Mouse (Mus musculus) hindbrain, embryonic 12.5 days (tissue): ENCODE results near the gene Spag16. TPM values are rescaled to one million over a fixed set of nuclear protein-coding genes. Genes with fewer than 3 reads are reported as not detected.
A peak's percentile ranks its signal among the peaks of the same experiment; 100 is the strongest.

ENCODE experiments used
- ATAC-seq: fragments of 200-750 bp; cut with Nextera tagmentation; 2 replicates; pipeline ENCODE4 v1.8.0; 2017; ENCODE audit warnings: moderate TSS enrichment; ENCODE audit not compliant: low FRiP score
- H3K27ac ChIP-seq: fragments of 300-500 bp; sonication (generic); 2 replicates; pipeline ENCODE4 v1.5.1; 2016; ENCODE audit warnings: mild to moderate bottlenecking
- H3K27me3 ChIP-seq: fragments of 300-500 bp; sonication (generic); 2 replicates; pipeline ENCODE4 v1.6.1; 2016; ENCODE audit warnings: mild to moderate bottlenecking
- H3K36me3 ChIP-seq: fragments of 300-500 bp; sonication (generic); 2 replicates; pipeline ENCODE4 v1.6.1; 2016; ENCODE audit warnings: mild to moderate bottlenecking
- H3K4me1 ChIP-seq: fragments of 300-500 bp; sonication (generic); 2 replicates; pipeline ENCODE4 v1.6.1; 2016
- H3K4me2 ChIP-seq: fragments of 300-500 bp; sonication (generic); replicated peaks from 2 replicates; pipeline ENCODE4 v1.6.1; 2016; ENCODE audit warnings: mild to moderate bottlenecking
- H3K4me3 ChIP-seq: fragments of 300-500 bp; sonication (generic); 2 replicates; pipeline ENCODE4 v1.5.1; 2016; ENCODE audit warnings: mild to moderate bottlenecking
- H3K9ac ChIP-seq: fragments of 300-500 bp; sonication (generic); 2 replicates; pipeline ENCODE4 v1.6.1; 2016; ENCODE audit warnings: mild to moderate bottlenecking, moderate library complexity
- H3K9me3 ChIP-seq: fragments of 300-500 bp; sonication (generic); replicated peaks from 2 replicates; pipeline ENCODE4 v1.6.1; 2016; ENCODE audit warnings: mild to moderate bottlenecking
- WGBS: fragments of 180-500 bp; shearing (Covaris S2); methylation state at CpG from one replicate; pipeline ENCODE4 v1.1.7; 2016; 5-methylcytosine and 5-hydroxymethylcytosine counted together
- polyA plus RNA-seq: library from polyadenylated mRNA; unstranded; fragments of >200 nt; fragmentation: Nextera tagmentation; extraction: Ambion mirVana; gene quantifications from 2 replicates; pipeline ENCODE4 v1.2.1, GENCODE M21; 2016

Gene Spag16
- polyA plus RNA-seq, 1 experiment from 2014 or later: 2.5 TPM

- Histone ChIP-seq H3K4me2 (no peak overlapping the region), H3K27ac (no peak overlapping the region), H3K36me3 (no peaks in the 10 kb centered on the region), H3K9ac (no peak overlapping the region), H3K4me3 (no peak overlapping the region), H3K4me1 (no peaks in the 10 kb centered on the region), H3K27me3 (no peaks in the 10 kb centered on the region), H3K9me3 (no peaks in the 10 kb centered on the region)
- WGBS: 78% methylated on average over 4 of the region's 4 CpGs
- no peak for ATAC-seq
Observed at GRCm38 (mm10) chr1:70320951-70321350, 494.2 kb downstream of the Spag16 start.

- WGBS: 64% methylated on average over 2 of the region's 2 CpGs
- Histone ChIP-seq H3K27ac (no peak overlapping the region), H3K9ac (no peak overlapping the region), H3K36me3 (no peaks in the 10 kb centered on the region), H3K27me3 (no peaks in the 10 kb centered on the region), H3K9me3 (no peaks in the 10 kb centered on the region), H3K4me1 (no peaks in the 10 kb centered on the region), H3K4me3 (no peak overlapping the region), H3K4me2 (no peak overlapping the region)
- ATAC-seq: peak; percentile 58; the same call in 1 of the 2 replicates
Observed at GRCm38 (mm10) chr1:70346179-70346578, 519.4 kb downstream of the Spag16 start.

GRCm38 (mm10) chr1:70351371-70351770 lies 524.6 kb downstream of the Spag16 start:
- no peaks in the 10 kb centered on the region for H3K9me3 ChIP-seq
- H3K4me1 ChIP-seq: no peaks in the 10 kb centered on the region
- no peak overlapping the region for H3K4me2 ChIP-seq
- H3K9ac ChIP-seq: no peak overlapping the region
- H3K27me3 ChIP-seq: no peaks in the 10 kb centered on the region
- WGBS: 83% methylated on average over 3 of the region's 3 CpGs
- no peak for ATAC-seq
- H3K4me3 ChIP-seq: no peak overlapping the region
- no peaks in the 10 kb centered on the region for H3K36me3 ChIP-seq
- H3K27ac ChIP-seq: no peak overlapping the region

GRCm38 (mm10) chr1:70354014-70354413 lies 527.2 kb downstream of the Spag16 start:
- Histone ChIP-seq H3K4me2 (no peak overlapping the region), H3K9ac (no peak overlapping the region), H3K4me1 (no peaks in the 10 kb centered on the region), H3K36me3 (no peaks in the 10 kb centered on the region), H3K9me3 (no peaks in the 10 kb centered on the region), H3K27me3 (no peaks in the 10 kb centered on the region), H3K4me3 (no peak overlapping the region), H3K27ac (no peak overlapping the region)
- ATAC-seq: no peak

- Histone ChIP-seq H3K4me1 (no peaks in the 10 kb centered on the region), H3K4me3 (no peak overlapping the region), H3K4me2 (no peak overlapping the region), H3K27ac (no peak overlapping the region), H3K27me3 (no peaks in the 10 kb centered on the region), H3K9ac (no peak overlapping the region), H3K9me3 (no peaks in the 10 kb centered on the region), H3K36me3 (no peaks in the 10 kb centered on the region)
- no peak for ATAC-seq
- 84% methylated on average over 4 of the region's 4 CpGs for WGBS
Observed at GRCm38 (mm10) chr1:70371721-70372120, 545.0 kb downstream of the Spag16 start.

GRCm38 (mm10) chr1:70380096-70380495 lies 553.3 kb downstream of the Spag16 start:
- no peak for ATAC-seq
- WGBS: 79% methylated on average over 7 of the region's 7 CpGs
- H3K9me3 ChIP-seq: no peaks in the 10 kb centered on the region
- no peak overlapping the region for H3K4me2 ChIP-seq
- no peaks in the 10 kb centered on the region for H3K27me3 ChIP-seq
- H3K36me3 ChIP-seq: no peaks in the 10 kb centered on the region
- no peak overlapping the region for H3K9ac ChIP-seq
- no peaks in the 10 kb centered on the region for H3K4me1 ChIP-seq
- H3K4me3 ChIP-seq: no peak overlapping the region
- H3K27ac ChIP-seq: no peak overlapping the region

- H3K4me1 ChIP-seq: peaks cover 5% of the 10 kb centered on the region; the same call in 1 of the 2 replicates
- no peaks in the 10 kb centered on the region for H3K36me3 ChIP-seq
- H3K27me3 ChIP-seq: no peaks in the 10 kb centered on the region
- no peak overlapping the region for H3K27ac ChIP-seq
- H3K4me3 ChIP-seq: no peak overlapping the region
- H3K9ac ChIP-seq: no peak overlapping the region
- ATAC-seq: peak; percentile 86
- no peaks in the 10 kb centered on the region for H3K9me3 ChIP-seq
- WGBS: 34% methylated on average over 9 of the region's 9 CpGs
- H3K4me2 ChIP-seq: no peak overlapping the region
Observed at GRCm38 (mm10) chr1:70442209-70443080, 615.7 kb downstream of the Spag16 start.

GRCm38 (mm10) chr1:70479864-70480263 lies 653.1 kb downstream of the Spag16 start:
- WGBS: 96% methylated on average over 1 of the region's 1 CpGs
- Histone ChIP-seq H3K4me3 (no peak overlapping the region), H3K36me3 (no peaks in the 10 kb centered on the region), H3K27ac (no peak overlapping the region), H3K4me1 (no peaks in the 10 kb centered on the region), H3K9ac (no peak overlapping the region), H3K9me3 (no peaks in the 10 kb centered on the region), H3K4me2 (no peak overlapping the region), H3K27me3 (no peaks in the 10 kb centered on the region)
- ATAC-seq: no peak

- Histone ChIP-seq H3K36me3 (no peaks in the 10 kb centered on the region), H3K9me3 (peaks cover 4% of the 10 kb centered on the region; the same call in 1 of the 2 replicates), H3K27ac (no peak overlapping the region), H3K4me2 (no peak overlapping the region), H3K27me3 (no peaks in the 10 kb centered on the region), H3K9ac (no peak overlapping the region), H3K4me1 (no peaks in the 10 kb centered on the region), H3K4me3 (no peak overlapping the region)
- ATAC-seq: no peak
Observed at GRCm38 (mm10) chr1:70518918-70519317, 692.1 kb downstream of the Spag16 start.

- no peaks in the 10 kb centered on the region for H3K4me1 ChIP-seq
- 59% methylated on average over 2 of the region's 2 CpGs for WGBS
- no peak overlapping the region for H3K27ac ChIP-seq
- H3K4me2 ChIP-seq: no peak overlapping the region
- no peaks in the 10 kb centered on the region for H3K36me3 ChIP-seq
- peaks cover 4% of the 10 kb centered on the region; the same call in 1 of the 2 replicates for H3K9me3 ChIP-seq
- H3K27me3 ChIP-seq: no peaks in the 10 kb centered on the region
- no peak overlapping the region for H3K9ac ChIP-seq
- no peak overlapping the region for H3K4me3 ChIP-seq
- ATAC-seq: no peak
Observed at GRCm38 (mm10) chr1:70527134-70527533, 700.4 kb downstream of the Spag16 start.

- no peaks in the 10 kb centered on the region for H3K36me3 ChIP-seq
- no peaks in the 10 kb centered on the region for H3K27me3 ChIP-seq
- 92% methylated on average over 2 of the region's 2 CpGs for WGBS
- no peak overlapping the region for H3K27ac ChIP-seq
- no peaks in the 10 kb centered on the region for H3K9me3 ChIP-seq
- H3K4me2 ChIP-seq: no peak overlapping the region
- no peak overlapping the region for H3K9ac ChIP-seq
- H3K4me1 ChIP-seq: no peaks in the 10 kb centered on the region
- H3K4me3 ChIP-seq: no peak overlapping the region
- ATAC-seq: no peak
Observed at GRCm38 (mm10) chr1:70529771-70530170, 703.0 kb downstream of the Spag16 start.

GRCm38 (mm10) chr1:70551839-70552238 lies 725.1 kb downstream of the Spag16 start:
- Histone ChIP-seq H3K27me3 (no peaks in the 10 kb centered on the region), H3K9me3 (no peaks in the 10 kb centered on the region), H3K4me2 (no peak overlapping the region), H3K4me3 (no peak overlapping the region), H3K9ac (no peak overlapping the region), H3K36me3 (no peaks in the 10 kb centered on the region), H3K27ac (no peak overlapping the region), H3K4me1 (no peaks in the 10 kb centered on the region)
- ATAC-seq: no peak
- WGBS: 68% methylated on average over 2 of the region's 2 CpGs

- no peaks in the 10 kb centered on the region for H3K27me3 ChIP-seq
- H3K4me1 ChIP-seq: no peaks in the 10 kb centered on the region
- no peaks in the 10 kb centered on the region for H3K9me3 ChIP-seq
- ATAC-seq: no peak
- no peak overlapping the region for H3K4me2 ChIP-seq
- H3K36me3 ChIP-seq: no peaks in the 10 kb centered on the region
- WGBS: 82% methylated on average over 3 of the region's 3 CpGs
- no peak overlapping the region for H3K4me3 ChIP-seq
- no peak overlapping the region for H3K27ac ChIP-seq
- H3K9ac ChIP-seq: no peak overlapping the region
Observed at GRCm38 (mm10) chr1:70621805-70622204, 795.0 kb downstream of the Spag16 start.
